Mouse (Mus musculus) gastrocnemius, postnatal 25 days (tissue): ENCODE data around the gene Gapdhs. TPM values are rescaled to one million over a fixed set of nuclear protein-coding genes. Genes with fewer than 3 reads are reported as not detected.
"Not testable (repeated sequence)": the region's sequence is repeated elsewhere in the genome, so short reads cannot be mapped to it uniquely, and the experiment has no call there.

Experiments used
- DNase-seq: peaks from one replicate; pipeline ENCODE4 v3.0.0; 2022
- long read RNA-seq, 2 experiments: library from polyadenylated mRNA; stranded (forward); transcript quantifications; one replicate each; pipeline ENCODE4 v2.0.0; 2021
- total RNA-seq, 2 experiments: library from RNA; stranded (reverse); gene quantifications; 1 replicate in 1 of 2; 2 replicates in 1 of 2; pipeline ENCODE4 v1.2.3; 2021

Gene Gapdhs
- not detected for total RNA-seq
- long read RNA-seq, experiment 1, partial matches to known transcripts: 0 of 1 reads
- long read RNA-seq, experiment 1, other reads (novel, unspliced or antisense): 1 of 1 reads
- long read RNA-seq, experiment 2, partial matches to known transcripts: 0 of 5 reads
- long read RNA-seq, experiment 2, other reads (novel, unspliced or antisense): 5 of 5 reads

DNA sequence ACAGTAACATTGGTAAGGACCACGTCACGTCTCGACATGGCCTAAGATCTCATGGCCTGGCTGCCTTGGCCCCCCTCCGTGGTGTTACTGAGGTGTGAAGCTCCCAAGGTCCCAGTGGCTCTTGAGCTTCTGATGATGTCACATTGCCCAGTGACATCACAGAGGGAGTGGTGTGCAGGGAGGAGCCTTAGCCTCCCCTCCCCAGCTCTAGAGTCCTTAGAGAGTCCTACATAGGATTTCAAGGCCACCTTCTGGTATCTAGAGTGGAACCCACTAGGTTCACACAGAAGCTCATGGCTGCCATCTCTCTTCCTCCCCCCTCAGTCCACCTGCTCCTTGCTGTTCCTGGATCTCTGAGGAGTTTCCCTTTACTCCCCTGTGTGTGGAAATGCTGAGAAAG lies at the start of gene Gapdhs:
Gene Gapdhs (minus strand): TSS at position 65 of the 400 bp plus-strand sequence.
- not testable (repeated sequence) for DNase-seq

DNA sequence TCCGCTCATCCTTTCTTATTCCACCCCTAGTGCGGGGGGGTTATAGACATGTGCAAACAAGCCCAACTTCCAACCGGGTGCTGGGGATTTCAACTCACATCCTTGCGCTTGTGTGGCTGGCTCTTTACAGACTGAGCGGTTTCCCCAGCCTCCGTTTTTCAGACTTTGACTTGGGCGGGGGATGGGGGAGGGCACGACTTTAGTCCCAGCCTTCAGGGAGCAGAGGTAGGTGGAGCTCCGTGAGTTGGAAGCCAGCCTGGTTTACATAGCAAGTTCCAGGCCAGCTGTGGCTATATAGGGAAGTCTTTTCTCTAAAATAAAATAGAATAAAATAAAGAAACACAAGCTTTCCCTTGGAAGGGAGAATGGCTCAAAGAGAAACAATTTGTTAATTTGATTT lies 48.4 kb upstream of the Gapdhs start:
- DNase-seq: no peak

DNA sequence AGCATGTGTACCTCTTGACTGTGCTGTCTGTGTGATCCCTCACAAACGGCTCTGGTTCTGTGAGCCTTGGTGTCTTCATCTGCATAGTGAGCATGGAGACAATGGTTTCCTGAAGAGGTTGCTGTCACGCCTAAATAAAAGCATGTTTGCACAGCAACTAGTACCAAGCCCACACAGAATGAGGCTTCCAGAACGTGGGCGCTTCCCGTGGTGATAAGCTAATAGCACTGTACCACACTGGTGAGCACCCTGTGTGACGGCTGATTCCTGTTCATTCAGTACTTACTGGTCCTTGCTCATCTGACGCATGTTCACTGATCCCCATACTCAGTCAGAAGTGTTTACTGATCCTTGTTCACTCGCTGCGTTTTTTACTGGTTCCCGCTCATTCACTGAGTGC lies 46.7 kb upstream of the Gapdhs start:
- DNase-seq: no peak

DNA sequence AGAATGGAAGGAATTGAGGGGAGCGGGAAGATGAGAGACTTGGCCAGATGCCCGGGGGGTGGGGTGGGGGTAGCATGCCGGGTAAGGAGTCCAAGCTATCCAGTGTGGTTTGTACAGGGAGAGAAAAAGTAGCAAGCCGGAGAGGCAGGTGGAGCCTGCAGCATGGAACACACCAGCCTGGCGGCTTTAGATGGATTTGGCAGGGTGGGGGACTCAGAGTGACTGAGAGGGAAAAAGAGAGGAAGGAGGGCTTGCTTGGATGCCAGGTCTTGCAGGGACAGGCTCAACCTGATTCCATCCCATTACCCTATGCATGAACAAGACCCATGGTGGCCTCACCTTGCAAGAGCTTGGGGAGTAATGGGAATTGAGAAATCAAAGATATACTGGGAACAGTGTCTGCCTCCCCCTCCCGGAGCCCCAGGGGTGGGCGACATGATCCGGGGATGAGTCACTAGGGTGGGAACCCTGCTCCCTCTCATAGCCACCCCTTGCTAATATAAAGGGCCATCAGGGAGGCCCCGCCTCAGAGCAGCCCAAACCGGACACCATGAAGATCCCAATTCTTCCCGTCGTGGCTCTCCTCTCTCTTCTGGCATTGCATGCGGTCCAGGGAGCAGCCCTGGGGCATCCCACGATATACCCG lies 44.0 kb upstream of the Gapdhs start, which contains the start of gene Krtdap:
Gene Krtdap (plus strand): TSS at position 520 of the 646 bp plus-strand sequence.
- DNase-seq: no peak

DNA sequence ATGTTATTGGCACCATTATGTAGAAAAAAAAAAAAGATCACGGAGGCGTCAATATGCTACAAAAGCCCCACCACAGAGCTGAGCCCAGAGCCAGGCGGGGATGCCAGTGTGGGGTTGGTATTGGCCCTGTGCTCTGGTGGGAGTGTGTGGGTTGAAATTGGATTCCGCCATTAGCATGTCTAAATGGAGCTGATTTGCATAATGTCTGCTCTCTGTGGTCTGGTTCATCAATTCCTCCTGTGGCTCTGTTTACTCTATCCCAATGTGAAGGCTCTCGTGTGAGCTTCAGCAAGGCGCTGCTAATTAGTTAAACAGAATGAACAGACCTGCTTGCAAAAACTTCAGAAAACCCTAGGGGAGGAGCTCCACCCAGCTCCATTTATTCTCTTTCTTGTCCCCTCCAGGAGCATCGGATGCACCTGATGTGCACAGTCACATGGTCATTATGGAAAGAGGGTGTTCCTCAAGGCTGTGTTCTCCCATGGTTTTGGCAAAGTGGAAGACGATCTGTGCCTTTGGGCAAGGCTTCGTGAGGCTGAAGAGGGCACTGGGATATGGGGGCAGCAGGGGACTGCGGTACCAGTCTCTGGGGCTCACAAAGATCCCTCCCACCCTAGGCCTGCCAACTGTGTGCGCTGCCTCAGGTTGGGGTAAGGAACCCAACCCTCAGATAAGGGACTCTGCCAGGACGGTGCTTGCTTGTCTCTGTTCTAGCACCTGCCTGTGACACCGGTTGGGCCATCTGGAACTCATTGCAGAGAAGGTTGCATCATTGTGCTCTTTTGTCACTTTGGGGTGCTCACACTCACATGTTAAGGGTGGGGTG lies 42.5 kb upstream of the Gapdhs start:
- DNase-seq: no peak

DNA sequence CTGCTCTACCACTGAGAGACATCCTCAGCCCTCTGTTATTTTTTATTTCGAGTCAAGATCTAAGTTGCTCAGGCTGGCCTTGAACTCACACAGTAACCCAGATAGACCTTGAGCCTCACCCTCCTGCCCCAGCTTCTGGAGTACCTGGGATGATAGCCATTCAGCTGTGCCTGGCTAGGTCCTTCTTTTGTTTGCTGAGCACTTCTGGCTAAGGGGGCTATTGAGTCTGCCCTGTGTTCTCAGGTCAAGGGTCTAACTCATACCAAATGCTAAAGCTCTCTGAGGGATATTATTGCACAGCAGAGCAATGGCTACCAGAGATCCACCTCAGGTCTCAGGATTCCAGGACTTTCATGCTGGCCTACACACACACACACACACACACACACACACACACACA lies 41.7 kb upstream of the Gapdhs start:
- no peak for DNase-seq

DNA sequence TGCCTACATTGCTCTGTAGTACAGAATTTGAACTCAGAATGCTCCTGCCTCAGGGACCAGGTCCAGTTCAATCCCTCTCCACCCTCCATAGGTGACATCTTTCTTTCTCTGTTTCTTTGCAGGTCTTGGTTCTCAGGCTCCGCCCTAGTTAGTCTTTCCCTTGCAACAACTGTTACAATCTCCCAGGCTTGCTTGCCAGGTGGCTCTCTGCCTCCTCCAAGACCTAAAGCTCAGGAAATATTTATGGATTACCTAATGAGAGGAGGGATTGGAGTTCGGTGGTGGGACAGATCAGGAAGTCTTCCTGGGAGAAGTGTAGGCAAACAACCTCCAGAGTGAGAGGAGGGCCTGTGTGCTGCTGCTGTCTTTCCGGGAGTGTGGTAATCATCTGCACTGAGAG lies 39.2 kb upstream of the Gapdhs start:
- DNase-seq: no peak

DNA sequence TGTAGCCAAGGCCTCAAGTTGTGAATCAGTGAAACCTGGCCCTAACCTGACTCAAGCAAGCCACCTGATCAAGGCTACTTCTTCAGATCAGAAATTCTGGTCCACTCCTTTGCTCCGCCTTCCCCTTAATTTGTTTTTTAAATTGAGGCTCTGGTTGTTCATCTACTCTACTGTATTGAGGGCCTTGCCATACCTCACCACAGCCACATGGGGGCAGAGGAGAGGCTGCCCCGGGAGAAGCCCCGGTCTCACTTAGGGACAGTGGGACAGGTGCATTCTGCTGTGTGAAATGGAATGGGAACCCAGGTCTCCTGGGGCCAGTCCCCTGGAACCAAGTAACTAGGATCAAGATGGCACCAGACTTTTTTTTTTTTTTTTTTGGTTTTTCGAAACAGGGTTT lies 38.3 kb upstream of the Gapdhs start:
- DNase-seq: no peak

DNA sequence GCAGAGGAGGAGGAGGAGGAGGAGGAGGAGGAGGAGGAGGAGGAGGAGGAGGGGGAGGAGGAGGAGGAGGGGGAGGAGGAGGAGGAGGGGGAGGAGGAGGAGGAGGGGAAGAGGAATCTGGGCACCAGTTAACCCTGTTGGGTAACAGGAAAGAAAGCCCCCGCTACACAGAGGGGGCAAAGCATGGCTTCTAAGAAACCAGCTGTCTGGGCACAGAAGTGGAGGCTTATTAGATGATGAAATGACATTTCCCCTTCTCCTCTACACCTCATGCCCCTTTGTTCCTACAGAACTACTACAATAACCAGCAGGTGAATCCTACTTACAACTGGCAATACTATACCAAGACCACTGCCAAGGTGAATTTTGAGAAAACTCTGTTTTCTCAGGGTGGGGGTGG lies 34.4 kb upstream of the Gapdhs start:
- DNase-seq: no peak

DNA sequence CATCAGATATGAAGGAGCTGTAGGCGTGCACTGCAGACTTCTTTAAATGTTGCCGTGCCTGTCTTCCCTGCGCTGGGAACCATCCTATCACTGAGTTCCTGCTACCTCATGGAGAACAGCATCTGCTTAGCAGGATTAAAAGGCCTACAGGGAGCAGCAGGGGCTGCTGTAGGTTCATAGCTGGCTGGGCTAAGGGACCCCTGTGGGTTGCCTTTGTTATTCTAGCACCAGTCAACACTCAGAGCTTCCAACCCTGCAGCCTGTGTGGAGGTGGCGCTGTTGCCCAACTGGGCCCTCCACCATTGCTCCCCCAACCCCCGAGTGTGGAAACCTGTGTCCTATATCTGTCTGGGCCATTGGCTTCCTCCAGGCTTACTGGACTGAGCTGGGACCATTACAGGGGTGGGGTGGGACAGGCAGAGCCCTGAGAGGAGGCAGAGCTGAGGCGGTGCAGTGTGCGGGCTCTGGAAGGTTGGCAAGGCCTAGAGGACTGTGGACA lies 33.6 kb upstream of the Gapdhs start:
- DNase-seq: no peak

DNA sequence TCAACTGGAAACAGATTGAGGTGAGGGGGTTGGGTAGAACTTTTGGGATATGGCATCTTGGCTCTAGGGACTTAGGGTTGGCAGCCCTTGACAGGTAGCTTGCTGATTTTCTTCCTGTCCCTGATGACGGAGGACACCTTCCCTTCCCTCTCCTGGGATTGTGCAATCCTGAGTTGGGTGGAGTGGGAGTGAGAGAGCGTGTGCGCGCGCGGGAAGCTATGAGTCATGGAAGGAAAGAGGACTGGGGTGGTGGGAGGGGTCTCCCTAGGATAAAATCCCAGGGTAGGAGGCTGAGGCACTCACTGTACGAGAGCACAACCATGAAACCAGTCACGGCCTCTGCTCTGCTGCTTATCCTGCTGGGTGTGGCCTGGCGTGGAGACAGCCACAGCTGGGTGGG lies 32.6 kb upstream of the Gapdhs start:
- no peak for DNase-seq

DNA sequence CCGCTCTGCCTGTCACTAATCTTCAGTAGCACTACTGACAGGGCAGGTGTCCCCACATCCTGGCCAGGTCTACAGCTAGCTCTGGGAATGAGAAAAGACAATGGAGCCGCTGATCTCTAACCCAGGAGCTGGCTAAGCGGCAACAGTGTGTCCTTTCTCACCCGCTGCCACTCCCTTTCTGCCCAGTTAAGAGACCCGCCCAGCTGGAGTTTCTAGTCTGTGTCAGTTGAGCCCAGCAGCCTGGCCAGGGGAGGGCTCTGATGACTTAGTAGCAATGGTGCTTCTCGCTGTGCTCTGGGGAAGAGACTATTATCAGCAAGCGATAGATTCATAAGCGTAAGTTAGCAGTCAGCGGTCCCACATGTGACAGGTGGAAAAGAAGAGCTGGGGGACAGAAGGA lies 25.8 kb upstream of the Gapdhs start:
- DNase-seq: no peak

DNA sequence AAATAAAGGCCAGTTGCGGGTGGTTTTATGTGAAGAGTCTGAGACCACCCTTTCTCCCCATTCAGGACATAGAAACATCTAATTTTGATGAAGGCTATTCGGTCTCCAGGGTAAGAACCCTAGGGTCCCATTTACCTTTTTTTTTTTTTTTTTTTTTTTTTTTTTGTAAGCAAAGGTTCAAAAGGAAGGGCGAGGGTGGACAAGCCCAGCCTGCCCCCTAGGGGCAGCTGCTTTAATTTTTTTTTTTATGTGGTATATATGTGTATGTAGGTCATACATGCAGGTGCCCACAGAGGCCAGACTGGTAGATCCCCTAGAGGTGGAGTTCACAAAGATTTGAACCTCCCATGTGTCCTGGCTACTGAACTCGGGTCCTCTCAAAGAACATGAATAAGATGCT lies 22.9 kb upstream of the Gapdhs start:
- no peak for DNase-seq

DNA sequence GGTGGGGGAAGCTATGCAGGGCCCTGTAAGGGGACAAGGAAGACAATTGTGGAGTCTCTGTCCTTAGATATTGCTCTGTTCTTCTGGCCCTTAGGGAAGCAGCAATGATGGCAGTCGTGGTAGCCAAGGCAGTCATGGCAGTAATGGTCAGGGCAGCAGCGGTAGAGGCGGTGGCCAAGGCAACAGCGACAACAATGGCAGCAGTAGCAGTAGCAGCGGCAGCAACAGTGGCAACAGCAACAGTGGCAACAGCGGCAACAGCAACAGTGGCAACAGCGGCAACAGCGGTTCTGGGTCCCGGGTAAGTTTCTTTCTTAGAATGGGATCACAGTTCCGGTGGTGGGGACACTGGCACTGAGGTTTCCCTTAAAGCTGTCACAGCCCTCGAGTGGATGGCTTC lies 21.7 kb upstream of the Gapdhs start:
- DNase-seq: no peak

DNA sequence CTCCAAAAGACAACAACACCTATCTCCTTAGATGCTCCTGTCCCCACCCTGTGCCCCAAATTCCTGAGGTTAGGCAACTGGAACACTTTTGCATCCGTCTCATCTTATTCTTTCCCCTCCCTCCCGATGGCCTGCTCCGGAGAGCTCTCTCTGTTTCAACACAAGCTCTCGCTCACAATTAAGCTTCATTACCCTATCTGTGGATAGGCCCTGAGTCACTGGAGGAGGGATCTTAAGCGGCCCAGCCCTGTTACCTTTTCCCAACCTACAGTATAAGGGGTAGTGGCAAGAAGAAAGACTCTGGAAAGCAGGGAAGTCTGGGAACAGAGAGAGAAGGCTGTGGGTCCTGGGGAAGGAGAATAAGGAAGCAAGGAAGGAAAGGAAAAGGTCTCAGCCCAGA lies 20.0 kb upstream of the Gapdhs start, which contains the start of gene Dmkn:
Gene Dmkn (plus strand): TSS at position 301 of the 400 bp plus-strand sequence.
- DNase-seq: no peak

DNA sequence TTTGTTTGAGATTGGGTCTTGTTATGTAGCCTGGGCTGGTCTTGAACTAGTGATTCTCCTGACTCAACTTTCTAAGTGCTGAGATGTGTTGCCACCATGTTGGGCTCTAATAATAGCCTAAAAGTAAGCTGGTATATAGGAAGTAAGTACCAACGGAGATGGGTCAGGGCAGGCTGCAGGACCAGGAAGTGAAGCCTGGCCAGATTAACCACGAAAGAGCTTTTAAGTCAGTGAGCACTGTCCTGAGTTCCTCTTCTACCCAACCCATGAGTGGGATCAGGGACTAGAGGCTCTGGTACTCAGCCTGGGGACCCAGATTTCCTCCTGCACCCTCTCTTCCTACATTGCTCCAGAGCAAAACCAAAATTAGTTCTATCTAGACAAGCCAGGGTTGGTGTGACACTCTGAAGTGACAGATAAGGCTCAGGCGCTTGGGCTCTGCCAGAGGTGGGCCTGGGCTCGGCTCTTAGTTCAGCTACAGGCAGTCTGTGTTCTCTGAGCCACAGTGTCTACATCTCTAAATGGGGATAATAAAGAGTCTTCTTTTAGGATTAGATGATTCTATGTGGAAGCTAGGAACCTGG lies 18.4 kb upstream of the Gapdhs start:
- no peak for DNase-seq

DNA sequence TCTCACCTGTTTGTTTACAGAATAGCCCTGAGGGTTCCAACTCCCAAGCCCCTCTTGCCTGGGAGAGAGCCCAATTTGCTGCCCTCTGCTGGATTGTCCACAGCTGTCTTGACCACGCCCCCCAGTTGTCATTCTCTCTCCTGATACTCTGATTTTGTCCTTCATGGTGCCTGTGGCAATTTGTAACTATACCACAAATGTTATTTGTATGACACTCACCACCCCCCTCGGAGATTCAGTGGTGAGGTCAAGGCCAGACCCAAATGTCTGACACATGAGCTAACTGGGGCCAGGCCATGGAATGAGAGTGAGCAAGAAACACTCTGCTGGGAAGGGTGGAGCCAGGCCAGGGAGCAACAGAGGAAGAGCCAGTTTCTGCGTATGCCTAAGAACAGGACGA lies 15.4 kb upstream of the Gapdhs start:
- DNase-seq: no peak

DNA sequence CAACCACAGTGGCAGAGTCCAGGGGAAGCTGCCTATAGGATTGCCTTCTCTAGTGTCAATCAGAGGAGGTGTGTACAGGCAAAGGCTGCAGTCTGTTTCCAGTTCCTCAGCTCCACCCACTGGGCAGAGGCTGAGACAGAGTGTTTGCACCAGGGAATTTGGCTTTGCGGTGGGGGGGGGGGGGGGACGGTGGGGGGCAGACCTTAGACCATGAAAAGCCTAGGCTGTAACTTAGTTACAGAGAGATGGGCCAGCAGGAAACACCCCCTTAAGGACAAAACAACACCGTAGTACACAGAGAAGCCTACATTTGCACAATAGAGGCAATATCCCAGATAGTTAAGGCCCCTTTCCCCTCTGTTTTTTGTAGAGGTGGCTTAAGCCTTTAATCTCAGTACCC lies 13.5 kb upstream of the Gapdhs start:
- no peak for DNase-seq

DNA sequence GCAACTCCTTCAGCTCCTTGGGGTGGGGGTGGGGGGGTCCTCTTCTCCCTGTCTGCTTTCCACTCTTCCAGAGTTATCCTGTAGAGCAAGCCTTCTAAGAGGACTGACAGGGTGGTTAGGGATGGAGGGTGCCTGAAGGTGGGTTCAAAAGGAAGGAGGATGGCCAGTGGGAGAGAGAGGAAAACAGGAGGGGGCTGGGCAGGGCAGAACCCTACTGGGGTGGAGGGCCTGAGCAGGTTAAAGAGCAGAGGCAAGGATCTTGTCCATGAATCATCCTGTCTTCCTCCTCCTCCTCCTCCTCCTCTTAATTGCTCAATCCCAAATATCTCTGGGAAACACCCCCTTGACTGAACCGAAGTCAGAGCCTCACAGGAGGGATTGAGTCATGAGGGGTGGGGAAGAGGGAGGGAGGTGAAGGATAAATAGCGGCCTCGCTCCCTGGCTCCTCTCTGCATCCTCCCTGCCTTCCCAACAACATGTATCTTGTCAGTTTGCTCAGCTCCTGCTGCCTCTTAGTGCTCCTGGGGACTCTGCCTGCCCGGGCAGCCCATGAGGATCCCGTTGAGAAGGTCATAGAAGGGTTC lies 7.7 kb upstream of the Gapdhs start, which contains the start of gene Sbsn:
Gene Sbsn (plus strand): TSS at position 386 of the 584 bp plus-strand sequence.
- no peak for DNase-seq

DNA sequence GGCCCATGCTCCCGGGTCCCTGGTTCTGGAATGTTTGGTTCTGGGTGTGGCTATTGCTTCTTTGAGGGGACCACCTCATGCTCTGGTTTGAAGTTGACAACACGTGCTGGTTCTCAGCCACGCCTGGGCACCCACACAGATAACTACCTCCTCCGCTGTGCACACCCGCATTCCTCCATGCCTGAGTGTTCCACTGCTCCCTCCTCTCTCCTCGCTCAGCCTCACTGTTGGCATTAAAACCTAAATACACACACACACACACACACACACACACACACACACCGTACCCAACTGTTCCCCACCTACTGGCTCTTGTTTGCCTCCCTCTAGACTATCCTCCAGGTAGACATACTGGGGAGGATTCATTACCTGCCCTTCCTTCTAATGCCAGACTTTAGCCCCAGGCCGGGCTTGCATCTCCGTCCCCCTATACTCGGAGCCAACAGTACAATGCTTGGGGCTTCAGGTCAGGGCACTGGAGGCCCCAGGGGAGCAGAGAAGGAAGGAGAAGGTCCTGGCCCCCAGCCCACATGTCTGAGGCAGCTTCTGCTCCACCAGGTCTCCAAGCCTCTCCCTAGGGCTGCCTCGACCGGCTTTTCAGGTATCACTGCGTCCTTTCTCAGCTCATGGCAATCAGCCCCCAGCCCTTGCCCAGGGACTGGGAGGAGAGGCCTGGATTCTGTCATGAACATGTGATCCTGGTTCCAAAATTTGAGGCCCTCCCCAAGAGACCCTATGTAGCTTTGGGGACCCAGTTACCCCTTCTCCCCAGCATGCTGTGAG lies 6.5 kb upstream of the Gapdhs start:
- no peak for DNase-seq

DNA sequence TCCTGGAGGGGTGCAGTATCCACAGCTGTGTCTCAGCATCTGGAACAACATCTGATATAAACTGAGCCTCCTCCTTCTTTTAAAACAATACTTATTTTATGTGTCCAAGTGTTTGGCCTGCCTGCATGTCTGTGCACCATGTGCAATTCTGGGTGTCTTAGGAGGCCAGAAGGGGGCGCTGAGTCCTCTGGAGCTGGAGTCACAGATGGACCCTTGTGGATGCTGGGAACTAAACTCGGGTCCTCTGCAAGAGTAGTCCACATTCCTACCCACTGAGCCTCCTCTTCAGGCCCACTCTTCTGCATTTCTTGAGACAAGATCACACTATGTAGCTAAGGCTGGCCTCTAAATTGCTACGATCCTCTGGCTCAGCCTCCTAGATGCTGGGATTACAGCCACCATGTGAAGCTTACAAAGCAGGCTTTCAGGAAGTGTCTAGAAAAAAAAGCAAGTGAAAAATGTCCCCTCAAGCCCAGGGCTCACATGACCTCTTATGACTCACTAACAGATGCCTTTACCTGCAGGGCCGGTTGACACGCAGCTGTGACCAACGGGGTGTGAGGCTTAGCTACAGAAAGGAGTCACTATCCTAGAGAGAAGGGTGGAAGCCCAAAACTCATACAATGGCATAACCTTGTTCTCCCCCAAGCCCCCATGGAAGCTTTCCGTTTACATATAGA lies 4.2 kb upstream of the Gapdhs start:
- no peak for DNase-seq
